Mouse (Mus musculus) CD4-positive naive resting alpha-beta T cell, adult 57 days (primary cell): ENCODE measurements around the gene Ttc14. TPM values are rescaled to one million over a fixed set of nuclear protein-coding genes. Genes with fewer than 3 reads are reported as not detected.

ENCODE experiments used
- total RNA-seq: library from RNA; stranded (reverse); gene quantifications from one replicate; pipeline ENCODE4 v1.2.4, GENCODE M21; 2023

Gene Ttc14
- 112 TPM for total RNA-seq

GRCm38 (mm10) chr3:33799617-33800512 lies at the start of gene Ttc14:
Gene Ttc14, plus strand, starts transcription at chr3:33799832.

GRCm38 (mm10) chr3:33843801-33844632 lies 44.4 kb downstream of the Ttc14 start, which contains the start of gene Ccdc39:
Gene Ccdc39, minus strand, starts transcription at chr3:33844310.

Other genes with a start within 250 kb of the Ttc14 start
- gene Ccdc39, start 44.5 kb downstream of the Ttc14 start, total RNA-seq: 0.38 TPM
- gene Fxr1, start 220.1 kb downstream of the Ttc14 start, total RNA-seq: 112 TPM